Mouse (Mus musculus): ENCODE measurements around the gene Wasl. TPM values are rescaled to one million over a fixed set of nuclear protein-coding genes. Genes with fewer than 3 reads are reported as not detected.

Gene Wasl
- total RNA-seq, 4 experiments from 2014 or later: 93.6 to 105 (median 97.3) TPM

Other genes starting within 250 kb of the Wasl start
- 1 to 10 TPM; 2.5 to 3.0 (median 2.8) TPM for gene Iqub, start 149.9 kb downstream of the Wasl start, total RNA-seq (2022)
- 100 to 1,000 TPM; 252 to 307 (median 286) TPM for gene Ndufa5, start 137.0 kb downstream of the Wasl start, total RNA-seq (2022)
- not detected for gene Asb15, start 136.9 kb downstream of the Wasl start, total RNA-seq (2022)
- gene Lmod2, start 67.2 kb downstream of the Wasl start, total RNA-seq (2022): under 1 TPM in 2 of 4 experiments, not detected in 2; 0.37 to 0.42 TPM
- not detected for gene Hyal6, start 68.2 kb upstream of the Wasl start, total RNA-seq (2022)
- not detected for gene Hyal4, start 83.3 kb upstream of the Wasl start, total RNA-seq (2022)
- not detected for gene Spam1, start 126.2 kb upstream of the Wasl start, total RNA-seq (2022)
- gene Hyal5, start 193.0 kb upstream of the Wasl start, total RNA-seq (2022): not detected